Mouse (Mus musculus) neural tube, embryonic 11.5 days (tissue): Measurements from ENCODE around the gene Ceacam1. TPM values are rescaled to one million over a fixed set of nuclear protein-coding genes. Genes with fewer than 3 reads are reported as not detected.
"Not testable (repeated sequence)": the region's sequence is repeated elsewhere in the genome, so short reads cannot be mapped to it uniquely, and the experiment has no call there.

ENCODE experiments used
- ATAC-seq: fragments of 200-750 bp; cut with Nextera tagmentation; 2 replicates; pipeline ENCODE4 v1.8.0; 2017; ENCODE audit warnings: moderate number of reproducible peaks, mild to moderate bottlenecking, moderate TSS enrichment, moderate library complexity; ENCODE audit not compliant: insufficient read depth, low FRiP score, low TSS enrichment
- DNase-seq: peaks from one replicate; pipeline ENCODE4 v3.0.0-alpha.2; 2015; ENCODE audit warnings: low spot score
- H3K27ac ChIP-seq: fragments of 300-500 bp; sonication (generic); 2 replicates; pipeline ENCODE4 v1.5.1; 2014; ENCODE audit warnings: low read depth, mild to moderate bottlenecking, low read length
- H3K27me3 ChIP-seq: fragments of 300-500 bp; sonication (generic); 2 replicates; pipeline ENCODE4 v1.6.1; 2014; ENCODE audit warnings: mild to moderate bottlenecking, low read length, mixed read lengths; ENCODE audit not compliant: control insufficient read depth, insufficient read depth
- H3K36me3 ChIP-seq: fragments of 300-500 bp; sonication (generic); 2 replicates; pipeline ENCODE4 v1.6.1; 2014; ENCODE audit warnings: mild to moderate bottlenecking, low read length, moderate library complexity, mixed read lengths; ENCODE audit not compliant: control insufficient read depth, insufficient read depth
- H3K4me1 ChIP-seq: fragments of 300-500 bp; sonication (generic); 2 replicates; pipeline ENCODE4 v1.6.1; 2014; ENCODE audit warnings: low read length, mixed read lengths; ENCODE audit not compliant: control insufficient read depth, insufficient read depth
- H3K4me2 ChIP-seq: fragments of 300-500 bp; sonication (generic); 2 replicates; pipeline ENCODE4 v1.6.1; 2014; ENCODE audit warnings: low read depth, mild to moderate bottlenecking, moderate library complexity
- H3K4me3 ChIP-seq: fragments of 300-500 bp; sonication (generic); 2 replicates; pipeline ENCODE4 v1.5.1; 2014; ENCODE audit warnings: low read depth, low read length
- H3K9ac ChIP-seq: fragments of 300-500 bp; sonication (generic); 2 replicates; pipeline ENCODE4 v1.6.1; 2014; ENCODE audit warnings: mild to moderate bottlenecking, low read length
- H3K9me3 ChIP-seq: fragments of 300-500 bp; sonication (generic); 2 replicates; pipeline ENCODE4 v1.6.1; 2016; ENCODE audit warnings: low read length; ENCODE audit not compliant: control insufficient read depth
- WGBS: fragments of 180-500 bp; shearing (Covaris S2); extraction: QIAGEN DNeasy Blood & Tissue Kit; methylation state at CpG from one replicate; pipeline ENCODE4 v1.1.7; 2014; 5-methylcytosine and 5-hydroxymethylcytosine counted together
- polyA plus RNA-seq: library from polyadenylated mRNA; unstranded; fragments of >200 nt; fragmentation: Nextera tagmentation; extraction: Ambion mirVana; gene quantifications from 2 replicates; pipeline ENCODE4 v1.2.1, GENCODE M21; 2014

The Ceacam1 gene
- 1.0 and 1.2 TPM in 2 replicates for polyA plus RNA-seq

DNA sequence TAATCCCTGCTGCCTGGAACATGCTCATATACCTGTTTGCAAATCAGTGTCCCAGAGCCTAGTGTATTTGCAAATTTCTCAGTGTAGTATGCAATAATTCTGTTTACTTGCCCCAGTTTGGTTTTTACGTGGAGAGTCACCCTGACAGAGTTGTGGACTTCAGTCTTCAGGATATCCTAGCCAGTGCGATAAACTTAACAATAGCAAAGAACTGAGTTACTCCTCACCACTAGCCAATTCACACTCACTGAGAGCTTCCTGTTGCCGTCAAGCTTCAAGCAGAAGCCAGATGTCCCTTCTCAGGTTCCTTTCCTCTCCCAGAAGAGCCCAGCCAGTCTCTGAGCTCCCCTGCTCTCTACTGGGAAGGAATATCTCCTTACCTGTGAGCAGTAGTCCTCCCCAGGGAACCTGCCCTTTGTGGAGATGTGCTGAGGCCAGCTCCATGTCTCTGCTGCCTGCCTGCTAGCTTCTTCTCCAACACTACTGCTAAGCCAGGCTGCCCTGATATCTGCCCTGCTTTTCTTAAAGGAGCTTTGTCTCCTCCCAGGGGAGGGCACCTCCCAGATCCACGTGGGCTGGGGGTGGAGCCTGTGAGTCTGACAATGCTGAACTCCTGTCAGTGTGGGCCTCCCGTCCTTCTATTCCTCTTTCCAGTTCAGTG, at the start of gene Ceacam1:
Ceacam1 (minus strand) TSS at position 513 of the 661 bp plus-strand sequence.
- H3K36me3 ChIP-seq, H3K27ac ChIP-seq, H3K4me1 ChIP-seq, H3K9me3 ChIP-seq, H3K9ac ChIP-seq, H3K27me3 ChIP-seq, H3K4me2 ChIP-seq, ATAC-seq, H3K4me3 ChIP-seq: not testable (repeated sequence)
- 31% methylated on average over 5 of the region's 5 CpGs for WGBS
- DNase-seq, result peak; percentile 19

DNA sequence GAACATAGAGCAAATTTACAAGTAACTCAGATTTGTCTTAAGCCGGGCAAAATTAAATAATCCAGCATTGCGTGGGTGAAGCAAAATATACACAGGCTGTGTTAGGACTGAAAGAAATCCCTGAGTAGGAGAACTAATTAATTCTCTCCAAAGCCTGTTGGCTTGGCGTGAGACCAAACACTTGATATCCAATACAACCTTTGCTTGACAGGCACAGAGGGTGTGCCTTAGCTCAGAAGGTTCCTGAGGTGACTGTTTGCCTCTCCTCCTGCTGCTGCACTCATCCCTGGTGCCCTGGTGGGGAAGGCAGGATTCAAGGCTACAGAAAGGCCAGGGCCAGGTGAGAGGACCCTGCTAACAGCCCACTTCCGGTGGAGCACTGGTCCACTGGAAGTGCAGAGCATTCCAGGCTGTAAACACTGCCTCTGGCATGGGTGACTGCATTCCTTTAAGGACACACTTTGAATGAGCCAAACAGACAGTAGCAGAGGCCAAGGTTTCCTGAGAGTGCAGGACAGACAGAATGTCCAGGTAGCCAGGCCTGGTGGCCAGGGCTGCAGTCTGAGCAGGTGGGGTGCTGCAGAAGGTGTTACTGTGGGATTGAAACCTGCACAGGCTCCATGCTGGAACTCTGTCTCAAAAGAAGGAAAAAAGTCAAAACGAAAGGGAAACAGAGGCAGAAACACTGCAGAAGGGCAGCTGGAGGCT, 38.8 kb upstream of the Ceacam1 start:
- ATAC-seq, H3K9me3 ChIP-seq, H3K4me1 ChIP-seq, H3K36me3 ChIP-seq, H3K9ac ChIP-seq, H3K27ac ChIP-seq, H3K27me3 ChIP-seq, DNase-seq, H3K4me3 ChIP-seq, H3K4me2 ChIP-seq: not testable (repeated sequence)
- 92% methylated on average over 2 of the region's 5 CpGs for WGBS

DNA sequence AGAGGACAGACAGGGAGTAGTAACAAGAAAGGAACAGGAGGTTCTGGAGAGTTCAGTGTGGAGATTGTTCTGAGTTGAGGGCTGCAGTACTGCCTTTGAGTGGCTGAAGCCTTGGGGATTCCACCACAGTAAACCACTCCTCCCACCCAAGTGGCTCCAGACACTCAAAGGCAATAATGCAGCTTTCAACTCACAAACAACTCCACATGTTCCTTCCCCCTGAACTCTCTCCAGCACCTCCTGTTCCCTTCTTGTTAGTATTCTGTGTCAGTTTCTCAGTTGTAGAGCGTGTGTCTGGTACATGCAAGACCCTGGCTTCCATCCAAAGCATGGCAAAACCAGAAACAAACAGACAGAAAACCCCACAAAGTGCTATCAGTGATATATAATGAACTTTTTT, 38.3 kb upstream of the Ceacam1 start:
- H3K9me3 ChIP-seq, H3K9ac ChIP-seq, H3K4me2 ChIP-seq, H3K27me3 ChIP-seq, ATAC-seq, H3K36me3 ChIP-seq, H3K27ac ChIP-seq, DNase-seq, H3K4me3 ChIP-seq, H3K4me1 ChIP-seq: not testable (repeated sequence)
- WGBS, result 69% methylated on average over 1 of the region's 1 CpGs

DNA sequence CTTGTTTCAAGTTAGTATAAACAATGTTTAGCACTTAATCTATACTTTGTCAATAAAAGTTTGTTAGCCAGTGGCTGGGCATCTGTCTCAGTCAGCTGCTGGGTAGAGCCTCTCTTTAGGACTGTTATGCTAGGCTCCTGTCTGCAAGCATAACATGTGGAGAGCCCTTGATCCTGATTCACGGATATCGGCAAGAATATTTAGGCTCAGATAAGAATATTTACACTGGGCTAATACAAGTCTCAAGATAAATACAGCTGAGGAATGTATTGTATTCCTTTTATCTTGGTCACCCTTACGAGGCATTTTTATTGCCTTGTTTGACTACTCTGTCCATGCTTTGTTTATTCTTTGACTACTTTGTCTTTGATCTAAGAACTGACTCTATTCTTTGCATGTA, 32.5 kb upstream of the Ceacam1 start:
- WGBS, result 48% methylated on average over 3 of the region's 3 CpGs

DNA sequence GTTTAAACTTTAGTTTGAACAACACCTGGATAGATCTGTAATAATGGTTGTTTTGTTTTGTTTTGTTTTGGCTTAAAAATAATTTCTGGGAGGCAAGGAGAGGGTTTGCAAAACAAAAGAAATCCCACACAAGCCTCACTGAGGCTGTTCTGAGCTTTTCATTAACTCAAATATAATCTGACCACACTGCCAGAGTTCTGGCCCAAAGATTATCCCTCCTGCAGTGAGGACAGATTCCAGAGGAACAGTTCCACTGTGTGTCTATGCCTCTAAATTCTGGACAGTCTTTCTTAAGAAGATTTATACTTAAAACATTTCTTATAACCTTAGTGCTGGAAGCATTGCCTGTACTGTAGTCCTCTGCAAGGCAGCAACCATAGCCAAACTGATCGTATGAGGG, 17.2 kb upstream of the Ceacam1 start:
- Histone ChIP-seq H3K4me3 (no peak overlapping the region), H3K9ac (no peak overlapping the region), H3K4me2 (no peak overlapping the region), H3K4me1 (no peaks in the 10 kb centered on the region), H3K36me3 (no peaks in the 10 kb centered on the region), H3K9me3 (no peaks in the 10 kb centered on the region), H3K27ac (no peak overlapping the region), H3K27me3 (no peaks in the 10 kb centered on the region)
- no peak for ATAC-seq
- DNase-seq, result no peak
- WGBS, result 91% methylated on average over 1 of the region's 1 CpGs

More for the DNA sequence above, 32.5 kb upstream of the Ceacam1 start:
- no peak overlapping the region for H3K4me3 ChIP-seq
- no peak overlapping the region for H3K9ac ChIP-seq
- no peak for DNase-seq
- H3K36me3 ChIP-seq, result no peaks in the 10 kb centered on the region
- H3K27ac ChIP-seq, result no peak overlapping the region
- no peaks in the 10 kb centered on the region for H3K9me3 ChIP-seq
- H3K4me1 ChIP-seq, result no peaks in the 10 kb centered on the region
- no peak overlapping the region for H3K4me2 ChIP-seq
- ATAC-seq, result no peak
- H3K27me3 ChIP-seq, result no peaks in the 10 kb centered on the region

DNA sequence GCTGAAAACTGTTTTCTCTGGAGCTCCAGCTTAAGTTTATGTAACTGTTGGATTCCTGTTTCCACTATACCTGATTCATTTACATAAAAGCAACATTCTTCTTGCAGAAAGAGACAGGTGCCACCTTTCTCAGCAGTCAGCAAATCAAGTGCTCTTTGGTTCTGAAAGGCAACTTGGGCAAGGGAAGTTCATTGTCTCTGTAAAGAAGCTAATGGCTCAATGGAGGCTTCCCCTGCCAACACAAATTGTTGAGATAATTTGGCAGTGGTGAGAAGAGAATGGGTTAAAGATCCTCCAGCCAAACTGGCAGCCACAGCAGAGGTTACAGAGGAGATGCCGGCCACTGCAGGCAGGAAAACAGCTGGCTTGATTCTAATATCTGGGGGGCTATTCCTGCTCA, 13.3 kb upstream of the Ceacam1 start:
- not testable (repeated sequence) for H3K27ac ChIP-seq, H3K4me2 ChIP-seq, H3K4me3 ChIP-seq, DNase-seq, H3K9me3 ChIP-seq, H3K4me1 ChIP-seq, H3K9ac ChIP-seq, H3K36me3 ChIP-seq, H3K27me3 ChIP-seq, ATAC-seq
- WGBS, result no CpG with 5 or more reads among the region's 1 CpGs

DNA sequence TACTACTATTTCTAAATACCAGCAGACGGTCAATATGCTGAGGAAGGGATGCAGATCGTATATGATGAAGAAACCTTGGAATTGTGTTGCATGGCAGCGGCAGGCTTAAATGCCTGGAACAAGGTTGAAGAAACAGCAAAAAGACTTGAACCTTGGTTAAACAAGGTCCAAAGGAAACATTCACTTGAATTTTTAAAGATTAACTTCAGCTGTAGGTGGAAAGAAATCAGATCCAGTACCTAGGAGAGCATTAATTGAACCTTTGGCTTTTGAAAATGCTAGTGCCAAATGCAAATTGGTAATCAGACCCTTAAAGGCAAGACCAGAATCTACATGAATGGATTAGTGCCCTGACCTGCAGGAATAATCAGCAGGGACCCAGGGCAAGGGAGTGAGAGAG, 12.0 kb upstream of the Ceacam1 start:
- H3K4me3 ChIP-seq, H3K36me3 ChIP-seq, H3K9ac ChIP-seq, ATAC-seq, H3K27me3 ChIP-seq, H3K4me1 ChIP-seq, H3K9me3 ChIP-seq, DNase-seq, H3K27ac ChIP-seq, H3K4me2 ChIP-seq: not testable (repeated sequence)
- WGBS, result 90% methylated on average over 3 of the region's 3 CpGs

DNA sequence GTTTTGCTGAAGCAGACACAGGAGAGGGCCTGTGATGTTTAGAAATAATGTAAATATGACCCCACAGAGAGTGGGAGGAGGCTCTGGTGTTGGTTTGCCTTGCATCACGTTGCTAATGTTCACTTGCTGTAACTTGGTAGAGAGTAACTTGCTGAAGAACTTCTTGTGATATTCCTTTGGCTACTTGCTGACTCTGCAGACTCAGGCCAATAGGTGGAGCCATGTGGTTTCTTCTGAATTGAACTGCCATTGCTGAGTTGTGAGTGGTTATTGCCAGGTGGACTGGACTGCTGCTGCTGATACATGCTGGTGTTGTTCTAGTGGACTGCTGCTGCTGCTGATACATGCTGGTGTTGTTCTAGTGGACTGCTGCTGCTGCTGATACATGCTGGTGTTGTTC, 8.8 kb upstream of the Ceacam1 start:
- DNase-seq, result no peak
- 27% methylated on average over 1 of the region's 1 CpGs for WGBS

DNA sequence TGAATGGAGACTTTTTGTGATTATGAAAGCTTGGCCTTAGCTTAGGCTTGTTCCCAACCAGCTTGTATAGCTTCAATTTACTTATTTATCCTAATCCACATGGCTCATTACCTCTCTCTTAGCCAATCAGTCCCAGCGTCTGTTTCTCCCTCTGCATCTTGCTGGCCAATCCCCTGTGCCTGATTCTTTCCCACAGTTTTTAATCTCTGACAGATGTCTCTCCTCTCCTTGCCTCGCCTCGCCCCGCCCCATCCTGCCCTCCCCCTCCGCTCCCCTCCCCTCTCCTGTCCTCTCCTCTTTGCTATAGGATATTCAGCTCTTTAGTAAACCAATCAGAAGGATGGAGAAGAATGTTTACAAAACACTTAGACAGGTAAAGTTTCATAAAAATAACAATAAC, 7.7 kb upstream of the Ceacam1 start:
- no peaks in the 10 kb centered on the region for H3K36me3 ChIP-seq
- no peaks in the 10 kb centered on the region for H3K27me3 ChIP-seq
- H3K9ac ChIP-seq, result no peak overlapping the region
- H3K27ac ChIP-seq, result no peak overlapping the region
- no peaks in the 10 kb centered on the region for H3K9me3 ChIP-seq
- ATAC-seq (no peak), DNase-seq (no peak)
- H3K4me2 ChIP-seq, result no peak overlapping the region
- H3K4me1 ChIP-seq, result no peaks in the 10 kb centered on the region
- H3K4me3 ChIP-seq, result no peak overlapping the region
- 82% methylated on average over 5 of the region's 5 CpGs for WGBS

More for the DNA sequence above, 8.8 kb upstream of the Ceacam1 start:
- Histone ChIP-seq H3K4me1 (no peaks in the 10 kb centered on the region), H3K4me3 (no peak overlapping the region), H3K4me2 (no peak overlapping the region), H3K9ac (no peak overlapping the region), H3K27me3 (no peaks in the 10 kb centered on the region), H3K36me3 (no peaks in the 10 kb centered on the region), H3K9me3 (no peaks in the 10 kb centered on the region), H3K27ac (no peak overlapping the region)
- no peak for ATAC-seq
